Mouse (Mus musculus): Measurements from ENCODE around the gene Mrpl19. TPM values are rescaled to one million over a fixed set of nuclear protein-coding genes. Genes with fewer than 3 reads are reported as not detected.

The Mrpl19 gene
- polyA plus RNA-seq, 1 experiment from 2014 or later: 30.7 TPM

- Histone ChIP-seq H3K36me3 (ENCODE audit: insufficient read depth, low read length) (peaks cover 14% of the 10 kb centered on the region; the same call in 1 of the 2 replicates), H3K9ac (ENCODE audit: low read depth, low read length) (peak within 1 kb of the TSS; percentile 89), H3K9me3 (replicated peaks; ENCODE audit: low read length) (no peaks in the 10 kb centered on the region), H3K4me1 (replicated peaks; ENCODE audit: insufficient read depth, low read length) (peaks cover 8% of the 10 kb centered on the region; the same call in 1 of the 2 replicates), H3K27ac (peak within 1 kb of the TSS; percentile 76), H3K4me2 (ENCODE audit: low read length) (peak within 1 kb of the TSS; percentile 89), H3K27me3 (ENCODE audit: insufficient read depth, low read length) (no peaks in the 10 kb centered on the region), H3K4me3 (replicated peaks; ENCODE audit: low read depth, low read length) (peak within 1 kb of the TSS; percentile 91)
- peak; percentile 92 for DNase-seq (ENCODE audit: low spot score)
- peak; percentile 92 for ATAC-seq (replicated peaks; ENCODE audit: low FRiP score, low read depth)
- TF ChIP-seq CTCF (IDR thresholded peaks at IDR 0.05; ENCODE audit: low read depth): no peak
- WGBS: under 1% methylated on average over 56 of the region's 56 CpGs
Measured at GRCm38 (mm10) chr6:81923523-81924142, 42.1 kb downstream of the Mrpl19 start, which contains the start of gene Gcfc2. TSS of gene Gcfc2 (plus strand) at chr6:81923669.

- no peaks in the 10 kb centered on the region for H3K4me1 ChIP-seq (replicated peaks; ENCODE audit: insufficient read depth, low read length)
- no peaks in the 10 kb centered on the region for H3K27me3 ChIP-seq (ENCODE audit: insufficient read depth, low read length)
- no peak for TF ChIP-seq CTCF (IDR thresholded peaks at IDR 0.05; ENCODE audit: low read depth)
- ATAC-seq (replicated peaks; ENCODE audit: low FRiP score, low read depth) (no peak), DNase-seq (ENCODE audit: low spot score) (no peak)
- H3K9ac ChIP-seq (ENCODE audit: low read depth, low read length): no peak overlapping the region
- 66% methylated on average over 3 of the region's 3 CpGs for WGBS
- no peak overlapping the region for H3K4me3 ChIP-seq (replicated peaks; ENCODE audit: low read depth, low read length)
- no peaks in the 10 kb centered on the region for H3K9me3 ChIP-seq (replicated peaks; ENCODE audit: low read length)
- H3K4me2 ChIP-seq (ENCODE audit: low read length): no peak overlapping the region
- H3K36me3 ChIP-seq (ENCODE audit: insufficient read depth, low read length): no peaks in the 10 kb centered on the region
- no peak overlapping the region for H3K27ac ChIP-seq
Measured at GRCm38 (mm10) chr6:81912177-81912576, 53.6 kb downstream of the Mrpl19 start.

GRCm38 (mm10) chr6:81911713-81912112 lies 54.0 kb downstream of the Mrpl19 start:
- Histone ChIP-seq H3K4me2 (ENCODE audit: low read length) (no peak overlapping the region), H3K36me3 (ENCODE audit: insufficient read depth, low read length) (no peaks in the 10 kb centered on the region), H3K4me1 (replicated peaks; ENCODE audit: insufficient read depth, low read length) (no peaks in the 10 kb centered on the region), H3K9me3 (replicated peaks; ENCODE audit: low read length) (no peaks in the 10 kb centered on the region), H3K27me3 (ENCODE audit: insufficient read depth, low read length) (no peaks in the 10 kb centered on the region), H3K9ac (ENCODE audit: low read depth, low read length) (no peak overlapping the region), H3K27ac (no peak overlapping the region), H3K4me3 (replicated peaks; ENCODE audit: low read depth, low read length) (no peak overlapping the region)
- WGBS: 92% methylated on average over 4 of the region's 4 CpGs
- TF ChIP-seq CTCF (IDR thresholded peaks at IDR 0.05; ENCODE audit: low read depth): no peak
- ATAC-seq (replicated peaks; ENCODE audit: low FRiP score, low read depth): no peak
- DNase-seq (ENCODE audit: low spot score): no peak

GRCm38 (mm10) chr6:81911244-81911643 lies 54.5 kb downstream of the Mrpl19 start:
- Histone ChIP-seq H3K4me1 (replicated peaks; ENCODE audit: insufficient read depth, low read length) (no peaks in the 10 kb centered on the region), H3K4me3 (replicated peaks; ENCODE audit: low read depth, low read length) (no peak overlapping the region), H3K9me3 (replicated peaks; ENCODE audit: low read length) (no peaks in the 10 kb centered on the region), H3K36me3 (ENCODE audit: insufficient read depth, low read length) (no peaks in the 10 kb centered on the region), H3K4me2 (ENCODE audit: low read length) (no peak overlapping the region), H3K27me3 (ENCODE audit: insufficient read depth, low read length) (no peaks in the 10 kb centered on the region), H3K27ac (no peak overlapping the region), H3K9ac (ENCODE audit: low read depth, low read length) (no peak overlapping the region)
- DNase-seq (ENCODE audit: low spot score) (no peak), ATAC-seq (replicated peaks; ENCODE audit: low FRiP score, low read depth) (no peak)
- WGBS: 84% methylated on average over 5 of the region's 5 CpGs
- TF ChIP-seq CTCF (IDR thresholded peaks at IDR 0.05; ENCODE audit: low read depth): no peak

GRCm38 (mm10) chr6:81910302-81910855 lies 55.4 kb downstream of the Mrpl19 start:
- no peak for TF ChIP-seq CTCF (IDR thresholded peaks at IDR 0.05; ENCODE audit: low read depth)
- Histone ChIP-seq H3K27me3 (ENCODE audit: insufficient read depth, low read length) (no peaks in the 10 kb centered on the region), H3K4me3 (replicated peaks; ENCODE audit: low read depth, low read length) (no peak overlapping the region), H3K9me3 (replicated peaks; ENCODE audit: low read length) (no peaks in the 10 kb centered on the region), H3K4me1 (replicated peaks; ENCODE audit: insufficient read depth, low read length) (no peaks in the 10 kb centered on the region), H3K9ac (ENCODE audit: low read depth, low read length) (no peak overlapping the region), H3K27ac (no peak overlapping the region), H3K36me3 (ENCODE audit: insufficient read depth, low read length) (no peaks in the 10 kb centered on the region), H3K4me2 (ENCODE audit: low read length) (no peak overlapping the region)
- 82% methylated on average over 25 of the region's 25 CpGs for WGBS
- DNase-seq (ENCODE audit: low spot score): no peak
- ATAC-seq (replicated peaks; ENCODE audit: low FRiP score, low read depth): no peak

Other genes starting within 250 kb of the Mrpl19 start
- 6.8 and 6.9 TPM in 2 replicates for gene Gcfc2, start 42.3 kb downstream of the Mrpl19 start, polyA plus RNA-seq (2015; fragmentation: Nextera tagmentation; extraction: Ambion mirVana)
- gene Eva1a, start 75.1 kb upstream of the Mrpl19 start, polyA plus RNA-seq (2015; fragmentation: Nextera tagmentation; extraction: Ambion mirVana): 60.8 and 62.5 TPM in 2 replicates

Measured in kidney, postnatal 0 days (tissue).